Mouse (Mus musculus): Measurements from ENCODE around the gene Gm45140.

DNA sequence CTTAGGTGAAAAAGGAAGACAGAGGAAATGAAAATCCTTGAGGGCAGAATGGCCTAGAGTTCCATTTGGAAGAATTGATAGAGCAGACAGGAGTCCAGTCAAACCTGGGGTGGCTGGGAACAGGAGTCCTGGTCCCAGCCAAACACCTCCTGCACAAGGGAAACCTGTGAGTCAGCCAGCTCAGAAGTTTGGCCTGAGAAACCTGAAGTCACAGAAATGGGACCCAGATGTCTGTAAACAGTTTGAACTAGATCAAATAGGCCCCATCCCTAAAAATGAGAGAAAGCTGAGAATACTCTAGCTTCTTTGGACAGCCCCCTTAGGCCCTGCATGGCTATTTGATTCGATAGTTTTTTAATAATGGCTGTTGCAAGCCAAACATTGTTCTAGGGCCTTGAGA is 22.9 kb downstream of the Gm45140 start:
- no peak for TF ChIP-seq CTCF (IDR thresholded peaks at IDR 0.05; ENCODE audit: control insufficient read depth, insufficient read depth, low read length)
- TF ChIP-seq POLR2A (IDR thresholded peaks at IDR 0.05; ENCODE audit: borderline replicate concordance, control insufficient read depth, low read depth, low read length) = no peak
